Mouse (Mus musculus) kidney, postnatal 25 days (tissue): ENCODE data around the gene Timp4.
"Not testable (repeated sequence)": the region's sequence is repeated elsewhere in the genome, so short reads cannot be mapped to it uniquely, and the experiment has no call there.

Experiments used
- DNase-seq, 2 experiments: peaks; one replicate each; pipeline ENCODE4 v3.0.0; 2021; ENCODE audit warnings: mixed read lengths in 2 of 2

Gene Timp4

DNA sequence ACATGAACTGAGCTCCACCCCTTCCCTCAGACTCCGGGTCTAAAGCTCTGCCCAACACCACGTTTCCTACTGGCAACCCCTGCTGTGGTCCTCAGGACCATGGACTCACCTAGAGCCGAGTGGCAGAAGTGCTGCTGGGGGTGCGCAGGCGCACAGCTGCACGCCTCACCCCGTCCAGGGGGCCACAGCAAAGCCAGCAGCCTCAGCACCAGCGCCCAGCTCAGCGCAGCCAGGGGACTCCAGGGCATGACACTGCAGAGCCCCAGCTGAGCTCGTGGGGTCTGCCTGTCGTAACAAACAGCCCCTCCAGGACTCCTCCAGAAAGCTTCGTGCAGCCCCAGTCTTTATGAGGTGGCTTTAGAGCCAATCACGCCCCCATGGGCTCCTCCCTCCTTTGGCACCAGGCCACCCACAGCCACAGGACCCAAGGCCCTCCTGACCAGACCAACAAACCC is 447 bp downstream of the Timp4 start:
- DNase-seq, result peak; percentile 13 to 44

- no peak for DNase-seq
These were observed 6.4 kb downstream of the Timp4 start for GRCm38 (mm10) chr6:115245500-115246058.

- no peak for DNase-seq
These were observed 7.8 kb downstream of the Timp4 start for GRCm38 (mm10) chr6:115244222-115244621.

DNA sequence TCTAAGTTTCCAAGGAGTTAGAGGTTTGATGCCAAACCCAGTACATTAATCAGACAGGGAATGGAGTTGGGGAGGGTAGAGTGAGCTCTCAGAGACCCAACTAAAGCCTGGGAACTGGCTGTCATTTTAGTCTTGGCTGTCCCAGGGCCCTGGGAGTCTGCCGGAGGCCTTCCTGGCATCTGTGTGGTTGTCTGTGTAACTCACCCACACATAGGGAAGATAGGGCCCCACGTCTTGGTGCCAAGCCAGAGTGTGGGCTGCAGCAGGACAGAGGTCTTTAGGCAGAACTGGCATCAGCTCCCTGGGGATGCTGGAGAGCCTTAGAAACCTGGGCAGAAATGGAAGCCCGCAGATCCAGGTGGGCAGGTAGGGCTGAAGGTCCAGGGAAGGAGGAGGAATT is 10.1 kb downstream of the Timp4 start:
- DNase-seq, result no peak

GRCm38 (mm10) chr6:115241131-115241699 is 10.8 kb downstream of the Timp4 start:
- no peak for DNase-seq

DNA sequence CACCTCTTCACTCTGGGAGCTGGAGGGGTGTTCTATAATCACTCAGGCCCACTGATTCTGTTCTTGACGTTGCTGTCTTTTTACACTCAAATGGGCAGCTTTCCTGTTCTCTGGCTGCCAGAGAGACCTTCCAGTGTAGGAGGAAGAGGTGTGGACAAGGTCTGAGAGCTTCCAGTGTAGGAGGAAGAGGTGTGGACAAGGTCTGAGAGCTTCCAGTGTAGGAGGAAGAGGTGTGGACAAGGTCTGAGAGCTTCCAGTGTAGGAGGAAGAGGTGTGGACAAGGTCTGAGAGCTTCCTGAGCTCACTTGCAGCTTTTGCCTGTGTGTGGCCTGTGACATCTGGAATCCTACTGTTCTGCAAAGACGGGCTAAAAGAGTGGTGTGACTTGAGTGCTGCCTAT is 11.6 kb downstream of the Timp4 start:
- not testable (repeated sequence) for DNase-seq

DNA sequence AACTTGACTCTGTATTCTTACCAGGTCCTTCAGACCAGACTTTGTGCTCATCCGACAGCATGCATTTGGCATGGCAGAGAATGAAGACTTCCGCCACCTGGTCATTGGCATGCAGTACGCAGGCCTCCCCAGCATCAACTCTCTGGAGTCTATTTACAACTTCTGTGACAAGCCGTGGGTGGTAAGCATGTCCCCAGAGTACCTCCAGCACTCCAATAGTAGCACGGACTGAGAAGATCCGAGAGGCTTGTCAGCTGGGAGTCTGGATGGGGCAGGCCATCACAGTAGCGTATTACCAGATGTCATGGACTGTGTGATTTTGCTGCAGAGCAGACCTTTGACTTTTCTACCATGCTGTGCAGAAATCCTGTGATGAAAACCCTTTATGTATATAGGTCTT is 12.7 kb downstream of the Timp4 start:
- no peak for DNase-seq

GRCm38 (mm10) chr6:115238031-115239027 is 13.7 kb downstream of the Timp4 start:
- DNase-seq, result no peak

GRCm38 (mm10) chr6:115232562-115232961 is 19.4 kb downstream of the Timp4 start:
- peak in 1 of 2 experiments; percentile 44 for DNase-seq

DNA sequence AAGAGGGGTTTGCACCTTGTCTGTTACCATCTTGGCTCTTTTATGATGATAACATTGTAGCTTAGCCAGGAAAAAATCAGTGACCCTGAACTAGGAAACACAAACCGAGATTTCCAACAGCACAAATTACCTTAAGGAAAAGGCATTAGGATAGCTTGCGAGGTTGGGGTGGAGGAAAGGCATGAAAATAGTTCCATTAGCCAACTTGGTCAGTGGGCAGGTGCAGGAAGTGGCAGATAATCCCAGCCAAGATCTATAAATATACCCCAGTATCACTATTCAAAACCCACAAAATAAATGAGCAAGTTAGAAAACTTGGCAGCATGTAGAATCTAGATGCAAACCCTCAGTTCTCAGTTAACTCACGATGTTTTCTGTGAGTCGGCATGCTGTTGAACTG is 20.2 kb downstream of the Timp4 start:
- no peak for DNase-seq

GRCm38 (mm10) chr6:115230557-115230956 is 21.4 kb downstream of the Timp4 start:
- DNase-seq, result no peak

GRCm38 (mm10) chr6:115227529-115227928 is 24.5 kb downstream of the Timp4 start:
- peak; percentile 70 to 87 for DNase-seq

DNA sequence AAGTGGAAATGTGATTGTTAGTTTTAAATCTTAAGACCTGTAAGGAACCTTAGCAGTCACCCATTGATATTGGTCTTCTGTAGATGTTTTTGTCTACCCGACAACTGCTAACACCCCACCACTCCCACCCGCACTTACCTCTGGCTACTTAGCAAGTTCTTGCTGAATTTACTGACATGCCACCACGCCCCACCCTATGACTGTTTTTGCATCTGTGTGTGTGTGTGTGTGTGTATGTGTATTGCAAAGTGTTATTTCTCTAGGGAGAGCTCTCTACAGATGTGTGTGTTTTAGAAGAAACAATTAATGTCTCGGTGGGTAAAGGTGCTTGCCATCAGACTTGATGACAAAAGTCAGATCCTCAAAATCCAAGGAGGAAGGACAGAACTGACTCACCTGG is 25.0 kb downstream of the Timp4 start, which contains the start of gene Gm17482:
Gm17482 (plus strand) TSS at position 301 of the 400 bp plus-strand sequence.
- DNase-seq, result no peak

DNA sequence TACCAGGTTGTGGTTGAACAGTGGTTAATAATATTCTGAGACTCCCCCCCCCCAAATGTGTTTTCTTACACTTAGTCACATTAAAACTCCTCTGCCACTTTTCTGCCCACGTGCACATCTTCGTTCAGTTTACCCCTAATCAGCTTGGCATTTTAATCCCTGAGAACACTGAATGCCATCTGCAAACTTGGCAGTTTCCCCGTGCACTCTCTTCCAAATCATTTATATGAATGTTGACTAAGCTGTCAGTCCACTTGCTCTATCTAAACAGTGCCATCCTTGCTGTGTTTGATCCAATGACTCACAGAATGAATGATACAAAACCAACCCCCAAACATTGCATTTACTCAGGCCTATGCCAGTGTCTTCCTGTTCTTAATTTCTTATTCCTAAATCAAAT is 26.5 kb downstream of the Timp4 start:
- DNase-seq, result no peak

DNA sequence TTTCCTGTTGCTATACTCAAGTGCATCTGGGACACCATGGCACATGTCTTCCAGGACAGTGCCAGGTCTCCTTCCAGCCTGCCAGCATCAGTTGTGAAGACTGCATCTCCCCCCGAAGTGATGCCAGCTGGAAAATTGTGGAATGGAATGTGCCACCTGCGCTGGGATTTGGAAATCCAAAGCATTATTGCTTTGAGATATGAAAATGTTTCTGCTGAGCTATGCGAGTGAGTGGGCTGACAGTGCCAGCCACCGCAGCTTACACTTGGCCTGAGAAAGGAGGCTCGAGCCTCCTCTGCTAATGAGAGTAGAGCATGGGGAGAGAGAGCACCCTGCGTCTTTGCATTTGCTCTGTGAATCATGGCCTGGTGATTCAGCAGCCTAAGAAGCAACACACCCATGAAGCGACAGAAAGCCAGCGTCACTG is 30.8 kb downstream of the Timp4 start:
- DNase-seq, result no peak

DNA sequence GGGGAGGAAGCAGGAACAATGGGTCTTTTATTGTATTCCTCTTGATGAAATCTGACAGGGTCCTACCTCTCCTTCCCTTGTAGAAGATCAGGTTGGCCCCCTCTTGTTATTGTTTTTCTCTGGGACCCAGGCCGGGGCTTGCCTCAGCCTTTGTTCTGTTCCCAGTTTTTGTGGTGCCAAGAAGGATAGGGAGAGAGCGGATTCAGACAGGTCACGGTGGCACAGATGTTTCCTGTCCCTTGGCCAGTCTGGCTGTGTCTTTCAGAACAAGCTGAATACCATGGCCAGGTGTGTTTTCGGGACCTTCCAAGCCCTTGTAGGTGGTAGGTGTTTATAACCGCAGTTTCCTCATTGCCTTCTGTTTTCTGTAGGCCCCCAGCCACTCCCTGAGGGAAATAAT is 38.9 kb downstream of the Timp4 start:
- DNase-seq, result peak; percentile 8 to 45

DNA sequence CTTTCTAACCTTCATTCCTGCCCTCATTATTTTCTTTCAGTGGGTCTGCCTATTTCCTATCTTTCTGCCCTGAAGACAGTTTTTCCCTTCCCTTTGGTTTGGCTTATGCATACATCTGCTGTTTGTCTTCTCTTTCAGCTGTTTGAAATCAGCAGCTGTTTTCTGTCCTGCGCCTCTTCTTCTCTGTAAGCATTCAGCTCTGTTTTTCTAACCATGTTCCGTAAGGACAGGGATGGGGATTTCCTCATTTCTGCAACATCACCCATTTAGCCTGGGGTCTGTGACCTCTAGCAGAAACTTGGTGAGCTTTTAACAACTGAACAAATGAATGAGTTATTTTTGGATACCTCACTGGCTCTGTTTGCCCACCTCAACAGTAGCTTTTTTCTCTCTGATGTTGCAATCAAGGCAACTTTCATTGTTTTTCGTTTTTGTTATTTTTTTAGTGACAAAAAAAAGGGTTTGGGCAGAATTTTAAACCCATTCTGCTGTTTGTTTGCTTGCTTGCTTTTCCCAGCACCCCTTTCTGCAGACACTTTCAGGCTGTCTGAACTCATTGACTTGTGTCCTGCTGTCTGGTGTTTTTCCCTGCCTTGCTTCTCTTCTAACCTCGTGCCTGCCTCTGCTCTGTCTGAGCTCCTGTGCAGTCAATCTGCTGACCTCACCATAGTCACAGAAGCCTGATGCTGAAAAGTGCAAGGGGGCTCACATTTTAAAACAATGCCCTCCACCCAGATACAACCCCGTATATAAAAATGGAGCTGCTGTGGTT is 39.7 kb downstream of the Timp4 start:
- DNase-seq, result no peak

GRCm38 (mm10) chr6:115210820-115211219 is 41.2 kb downstream of the Timp4 start:
- no peak for DNase-seq

- no peak for DNase-seq
These were observed 41.8 kb downstream of the Timp4 start for GRCm38 (mm10) chr6:115210187-115210586.

DNA sequence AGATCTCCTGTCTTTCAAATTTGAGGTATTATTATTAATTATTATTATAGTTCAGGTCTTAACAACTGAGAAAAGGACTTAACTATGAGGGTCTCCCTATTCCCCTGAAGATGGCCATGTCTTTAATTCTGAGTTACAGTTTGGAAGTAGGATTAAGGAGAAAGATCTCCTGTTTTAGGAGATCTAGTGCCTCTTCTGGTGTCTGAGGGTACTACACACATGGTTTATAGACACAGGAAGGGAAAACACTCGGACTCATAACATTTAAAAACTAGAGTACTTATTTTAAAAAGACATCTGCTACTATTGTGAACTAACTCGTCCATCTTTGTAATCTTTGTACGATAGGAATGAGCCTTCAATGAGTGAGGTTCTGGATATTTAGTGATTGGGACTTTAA is 49.0 kb downstream of the Timp4 start:
- no peak for DNase-seq

DNA sequence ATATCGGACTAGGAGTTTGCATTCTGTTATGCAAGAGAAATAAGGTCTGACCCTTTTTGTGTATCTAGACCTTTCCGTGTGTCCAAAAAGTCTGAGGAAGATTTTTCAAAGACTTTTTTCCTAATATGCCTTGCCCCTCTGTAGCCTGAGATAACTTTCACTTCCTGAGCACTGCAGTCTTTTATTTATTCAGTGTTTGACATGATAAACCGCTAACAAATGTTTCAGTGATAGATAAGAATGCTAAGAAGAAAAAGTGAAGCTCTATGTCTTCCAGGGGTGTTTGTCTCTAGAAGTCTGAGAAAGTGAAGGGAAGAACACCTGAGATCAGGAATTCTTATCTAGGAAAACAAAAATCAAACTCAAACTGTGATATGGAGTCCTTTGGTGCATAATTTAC is 51.3 kb downstream of the Timp4 start:
- no peak for DNase-seq
